Mouse (Mus musculus): ENCODE measurements around the gene Kiss1.

DNA sequence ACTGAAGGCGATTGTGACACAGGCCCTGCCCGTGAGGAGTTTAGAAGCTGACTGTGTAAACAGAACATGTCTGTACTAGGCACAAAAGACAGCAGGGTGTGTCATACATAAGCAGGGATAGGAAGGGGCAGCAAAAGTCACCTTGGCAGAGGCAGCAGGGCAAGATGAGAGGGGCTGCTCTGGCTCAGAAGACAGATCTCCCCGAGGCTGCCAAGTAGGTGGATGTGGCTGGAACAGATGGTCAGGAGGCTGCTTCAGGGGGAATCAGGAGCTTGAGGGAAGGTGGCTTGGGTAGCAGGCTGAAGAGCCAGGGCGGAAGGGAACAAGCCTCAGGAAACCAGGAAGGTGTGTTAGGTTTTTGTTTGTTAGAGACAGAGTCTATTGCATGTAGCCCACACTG lies 48.7 kb downstream of the Kiss1 start:
- TF ChIP-seq CTCF (IDR thresholded peaks at IDR 0.05; ENCODE audit: borderline replicate concordance, insufficient read depth, low read depth, low read length) (no peak), POLR2A (IDR thresholded peaks at IDR 0.05; ENCODE audit: borderline replicate concordance, insufficient read depth, low read length) (no peak)
